Mouse (Mus musculus) cortical plate, adult 2 months (tissue): Measurements from ENCODE around the gene Snx1. TPM values are rescaled to one million over a fixed set of nuclear protein-coding genes. Genes with fewer than 3 reads are reported as not detected.

ENCODE experiments used
- H3K27ac ChIP-seq: fragments of 200-500 bp; 2 replicates; pipeline ENCODE4 v1.5.1; 2012; ENCODE audit warnings: low read length, control low read depth, inconsistent platforms; ENCODE audit not compliant: insufficient read depth
- H3K4me1 ChIP-seq: fragments of 200-500 bp; 2 replicates; pipeline ENCODE4 v1.6.1; 2011; ENCODE audit warnings: low read length; ENCODE audit not compliant: control insufficient read depth, insufficient read depth
- H3K4me3 ChIP-seq: fragments of 200-500 bp; 2 replicates; pipeline ENCODE4 v1.5.1; 2011; ENCODE audit warnings: mild to moderate bottlenecking, low read length, control low read depth; ENCODE audit not compliant: insufficient read depth
- CTCF ChIP-seq: fragments of 200-500 bp; IDR thresholded peaks from 2 replicates; pipeline ENCODE4 v1.5.1; 2011; ENCODE audit warnings: mild to moderate bottlenecking, control low read depth, low read length; ENCODE audit not compliant: insufficient read depth; ENCODE audit errors: extremely low read depth
- POLR2A ChIP-seq: fragments of 200-500 bp; IDR thresholded peaks from 2 replicates; pipeline ENCODE4 v1.6.1; 2011; ENCODE audit warnings: mild to moderate bottlenecking, low read length, control low read depth; ENCODE audit not compliant: insufficient read depth; ENCODE audit errors: extremely low read depth
- polyA plus RNA-seq: library from polyadenylated mRNA; depleted of rRNA; stranded (reverse); fragments of >200 nt; gene quantifications from 2 replicates; pipeline ENCODE4 v1.2.3, GENCODE M21; 2012

Snx1 gene
- polyA plus RNA-seq, 1 experiment, result 90.1 TPM

- Histone ChIP-seq H3K4me3 (no peak overlapping the region), H3K4me1 (no peaks in the 10 kb centered on the region), H3K27ac (no peak overlapping the region)
- TF ChIP-seq CTCF (no peak), POLR2A (no peak)
These were observed 5.1 kb upstream of the Snx1 start for GRCm38 (mm10) chr9:66131466-66131865.

GRCm38 (mm10) chr9:66127884-66128283, 1.5 kb upstream of the Snx1 start:
- TF ChIP-seq CTCF (no peak), POLR2A (no peak)
- no peak overlapping the region for H3K4me3 ChIP-seq
- no peaks in the 10 kb centered on the region for H3K4me1 ChIP-seq
- no peak overlapping the region for H3K27ac ChIP-seq

GRCm38 (mm10) chr9:66127193-66127546, 783 bp upstream of the Snx1 start:
- H3K27ac ChIP-seq, result no peak overlapping the region
- H3K4me1 ChIP-seq, result no peaks in the 10 kb centered on the region; the same call in 1 of the 2 replicates
- TF ChIP-seq POLR2A (no peak), CTCF (no peak)
- peak overlapping the region; percentile 60 for H3K4me3 ChIP-seq

GRCm38 (mm10) chr9:66125543-66126455, 588 bp downstream of the Snx1 start:
- peak overlapping the region; percentile 60; the same call in 1 of the 2 replicates for H3K4me3 ChIP-seq
- H3K27ac ChIP-seq, result no peak overlapping the region
- no peaks in the 10 kb centered on the region; the same call in 1 of the 2 replicates for H3K4me1 ChIP-seq
- TF ChIP-seq POLR2A (no peak), CTCF (no peak)

- Histone ChIP-seq H3K4me1 (no peaks in the 10 kb centered on the region; the same call in 1 of the 2 replicates), H3K4me3 (peak overlapping the region; percentile 51), H3K27ac (peak overlapping the region; percentile 32)
- peak; percentile 94 for TF ChIP-seq POLR2A
- no peak for TF ChIP-seq CTCF
These were observed 1.5 kb downstream of the Snx1 start for GRCm38 (mm10) chr9:66124681-66125542.

DNA sequence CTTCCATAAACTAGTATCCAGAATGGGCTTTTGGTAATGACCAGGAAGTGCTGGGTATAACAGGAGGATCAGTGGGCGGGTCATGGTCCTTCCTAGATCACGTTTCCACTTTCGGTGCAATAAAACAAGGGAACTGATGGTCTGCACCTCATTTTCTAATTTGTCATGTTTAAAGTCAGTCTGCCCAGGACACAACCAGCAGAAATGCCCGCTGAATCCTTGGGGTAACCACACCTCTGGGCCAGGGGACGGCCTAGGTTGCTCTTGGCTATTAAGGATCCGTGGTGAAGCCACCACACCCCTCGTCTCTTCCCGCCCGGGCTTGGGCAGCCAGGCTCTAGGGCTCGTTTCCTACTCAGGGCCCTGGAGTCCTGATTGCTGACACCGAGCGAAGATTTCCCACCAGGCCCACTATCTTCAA, 2.3 kb downstream of the Snx1 start:
- H3K4me3 ChIP-seq, result peak overlapping the region; percentile 51
- TF ChIP-seq CTCF, result no peak
- no peak for TF ChIP-seq POLR2A
- peaks cover under 1% of the 10 kb centered on the region for H3K4me1 ChIP-seq
- H3K27ac ChIP-seq, result peak overlapping the region; percentile 32

GRCm38 (mm10) chr9:66123648-66124047, 2.7 kb downstream of the Snx1 start:
- H3K4me1 ChIP-seq, result peaks cover 2% of the 10 kb centered on the region
- H3K27ac ChIP-seq, result 0 out of 2 replicates have a peak overlapping the region, but pooled peaks have one; percentile 32
- TF ChIP-seq CTCF (no peak), POLR2A (no peak)
- peak overlapping the region; percentile 51 for H3K4me3 ChIP-seq

DNA sequence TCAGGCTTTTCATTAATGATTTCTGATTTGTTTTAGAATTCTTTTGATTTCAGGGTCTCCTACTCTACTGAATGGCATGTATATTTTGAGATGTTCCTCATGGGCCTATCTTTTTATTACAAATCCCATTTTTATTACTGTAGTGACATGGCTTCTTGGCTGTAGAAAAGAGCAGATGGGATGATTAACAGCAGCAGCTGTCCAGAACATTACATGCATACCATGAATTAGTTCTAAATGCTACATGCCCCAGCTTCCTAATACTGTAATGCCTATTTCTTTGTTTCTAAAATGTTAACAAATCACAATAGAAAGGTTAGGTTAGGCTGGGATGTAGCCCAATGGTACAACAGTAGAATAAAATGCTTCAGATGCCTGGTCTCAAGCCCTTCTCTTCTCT, 5.0 kb downstream of the Snx1 start:
- TF ChIP-seq CTCF (no peak), POLR2A (no peak)
- Histone ChIP-seq H3K4me1 (peaks cover 2% of the 10 kb centered on the region), H3K4me3 (no peak overlapping the region), H3K27ac (no peak overlapping the region)

DNA sequence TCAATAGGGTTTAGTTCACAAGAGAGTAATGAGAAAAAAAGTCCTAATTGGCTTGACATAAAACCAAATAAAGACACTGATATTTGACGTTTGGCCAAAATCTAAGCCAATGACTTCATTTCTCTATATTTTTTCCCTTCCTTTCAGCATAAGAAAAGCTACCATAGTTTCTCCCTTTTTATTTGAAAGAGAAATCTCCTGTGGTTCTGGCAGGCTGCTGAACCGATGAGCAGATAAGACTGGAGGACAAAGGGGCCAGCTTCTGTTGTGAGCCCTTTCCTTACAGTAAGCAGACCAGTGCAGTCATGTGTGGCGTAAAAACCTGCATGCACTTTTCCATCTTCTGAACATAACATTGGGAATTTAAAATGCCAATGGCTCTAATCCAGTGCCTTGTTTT, 5.4 kb downstream of the Snx1 start:
- no peak for TF ChIP-seq POLR2A
- TF ChIP-seq CTCF, result no peak
- no peak overlapping the region for H3K27ac ChIP-seq

More for the DNA sequence above, 5.4 kb downstream of the Snx1 start:
- Histone ChIP-seq H3K4me3 (no peak overlapping the region), H3K4me1 (peaks cover 2% of the 10 kb centered on the region)
